Comparison of ENCODE assay signal across 16 mouse cellular contexts in the genomic region with DNA sequence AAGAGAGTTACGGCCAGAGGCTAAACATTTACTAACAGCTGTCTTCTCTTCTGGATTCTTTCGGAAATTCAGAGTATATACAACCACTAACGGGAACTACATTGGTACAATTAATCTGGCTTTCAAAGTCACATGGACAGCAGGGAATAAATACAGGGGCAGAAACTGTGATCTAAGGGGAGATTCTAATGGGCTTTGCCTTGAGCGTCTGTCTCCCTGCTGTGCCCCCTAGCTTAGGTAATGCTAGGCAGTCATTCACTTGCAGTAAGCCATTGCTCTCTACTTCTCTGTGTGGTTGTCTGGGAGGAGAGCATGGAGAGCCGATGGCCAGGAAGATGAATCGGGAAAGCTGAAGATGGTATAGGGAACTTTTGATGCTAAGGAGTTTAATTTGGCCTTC.
DNase-seq lines count a peak whose midpoint lies in the region; ATAC-seq and TF ChIP-seq lines count a peak whose summit lies in the region.
"Had no signal": no experiment of that assay in that cellular context is flagged by ENCODE, and none has a peak within 500 bp of the region (broad histone marks: within the 10 kb centered on the region; RNA-seq: fewer than 3 reads in every experiment).

No protein-coding gene starts in this region.

- no peak for TF ChIP-seq POLR2A in kidney, adult 2 months (IDR thresholded peaks at IDR 0.05; ENCODE audit: low read depth, low read length)

- H3K36me3 ChIP-seq in heart, embryonic 14.5 days (ENCODE audit: control insufficient read depth, insufficient read depth, low read length): no peaks in the 10 kb centered on the region
- no peaks in the 10 kb centered on the region for H3K36me3 ChIP-seq in kidney, postnatal 0 days (ENCODE audit: insufficient read depth, low read length)
- H3K36me3 ChIP-seq in kidney, adult 2 months (ENCODE audit: control insufficient read depth, insufficient read depth, low read length): no peaks in the 10 kb centered on the region
- H3K36me3 ChIP-seq in midbrain, embryonic 11.5 days (ENCODE audit: control insufficient read depth, insufficient read depth, low read length): no peaks in the 10 kb centered on the region
- no peaks in the 10 kb centered on the region for H3K36me3 ChIP-seq in midbrain, embryonic 15.5 days (replicated peaks)
- H3K36me3 ChIP-seq: G1E; limb, embryonic 13.5 days; liver, embryonic 15.5 days had no signal

- no peaks in the 10 kb centered on the region for H3K27me3 ChIP-seq in heart, embryonic 14.5 days (ENCODE audit: control insufficient read depth, insufficient read depth, low read length)
- no peaks in the 10 kb centered on the region for H3K27me3 ChIP-seq in kidney, postnatal 0 days (ENCODE audit: insufficient read depth, low read length)
- no peaks in the 10 kb centered on the region for H3K27me3 ChIP-seq in kidney, adult 2 months (replicated peaks; ENCODE audit: control insufficient read depth, insufficient read depth, low read length)
- H3K27me3 ChIP-seq in midbrain, embryonic 11.5 days (ENCODE audit: control insufficient read depth, insufficient read depth, low read length): no peaks in the 10 kb centered on the region
- H3K27me3 ChIP-seq in midbrain, embryonic 15.5 days (replicated peaks): no peaks in the 10 kb centered on the region
- H3K27me3 ChIP-seq: limb, embryonic 13.5 days; liver, embryonic 15.5 days had no signal

- H3K9ac ChIP-seq in heart, embryonic 14.5 days (ENCODE audit: low read length): no peak overlapping the region
- no peak overlapping the region for H3K9ac ChIP-seq in kidney, postnatal 0 days (ENCODE audit: low read depth, low read length)
- H3K9ac ChIP-seq in midbrain, embryonic 11.5 days (ENCODE audit: low read length): no peak overlapping the region
- H3K9ac ChIP-seq in midbrain, embryonic 15.5 days: no peak overlapping the region
- H3K9ac ChIP-seq: limb, embryonic 13.5 days; liver, embryonic 15.5 days had no signal

- ATAC-seq in heart, embryonic 14.5 days (ENCODE audit: insufficient number of reproducible peaks, insufficient read depth, low FRiP score, low read depth): no peak
- no peak for ATAC-seq in kidney, postnatal 0 days (replicated peaks; ENCODE audit: low FRiP score, low read depth)
- ATAC-seq in midbrain, embryonic 11.5 days (ENCODE audit: low FRiP score): no peak
- ATAC-seq in midbrain, embryonic 15.5 days (replicated peaks): no peak
- ATAC-seq in monocyte, adult 5-6 weeks (replicated peaks; ENCODE audit: insufficient number of reproducible peaks, low FRiP score, low TSS enrichment, poor library complexity, severe bottlenecking): no peak
- ATAC-seq: hindbrain, embryonic 16.5 days had no signal

- WGBS in heart, embryonic 14.5 days: 39% methylated on average over 6 of the region's 6 CpGs
- WGBS in kidney, postnatal 0 days: 32% methylated on average over 6 of the region's 6 CpGs
- WGBS in kidney, adult 2 months: 38% methylated on average over 6 of the region's 6 CpGs
- WGBS in midbrain, embryonic 11.5 days: 10% methylated on average over 6 of the region's 6 CpGs
- 17% methylated on average over 6 of the region's 6 CpGs for WGBS in midbrain, embryonic 15.5 days

- no peaks in the 10 kb centered on the region for H3K9me3 ChIP-seq in heart, embryonic 14.5 days (ENCODE audit: control insufficient read depth, low read length)
- no peaks in the 10 kb centered on the region for H3K9me3 ChIP-seq in kidney, postnatal 0 days (replicated peaks; ENCODE audit: low read length)
- no peaks in the 10 kb centered on the region for H3K9me3 ChIP-seq in midbrain, embryonic 11.5 days (ENCODE audit: control insufficient read depth, low read length)
- H3K9me3 ChIP-seq in midbrain, embryonic 15.5 days: no peaks in the 10 kb centered on the region
- H3K9me3 ChIP-seq: limb, embryonic 13.5 days; liver, embryonic 15.5 days had no signal

- no peaks in the 10 kb centered on the region for H3K4me1 ChIP-seq in heart, embryonic 14.5 days (ENCODE audit: control insufficient read depth in 2 of 2, insufficient read depth in 2 of 2, low read length in 2 of 2)
- H3K4me1 ChIP-seq in kidney, postnatal 0 days (replicated peaks; ENCODE audit: insufficient read depth, low read length): no peaks in the 10 kb centered on the region
- H3K4me1 ChIP-seq in kidney, adult 2 months (ENCODE audit: control insufficient read depth, insufficient read depth, low read length): no peaks in the 10 kb centered on the region; the same call in 1 of the 2 replicates
- H3K4me1 ChIP-seq in midbrain, embryonic 11.5 days (ENCODE audit: control insufficient read depth, insufficient read depth, low read length): peaks cover 15% of the 10 kb centered on the region
- peaks cover 17% of the 10 kb centered on the region for H3K4me1 ChIP-seq in midbrain, embryonic 15.5 days
- H3K4me1 ChIP-seq: limb, embryonic 13.5 days; liver, embryonic 15.5 days had no signal

- H3K4me3 ChIP-seq in heart, embryonic 14.5 days (ENCODE audit: control insufficient read depth in 1 of 2, insufficient read depth in 1 of 2, low read depth in 1 of 2, low read length in 2 of 2): no peak overlapping the region
- H3K4me3 ChIP-seq in kidney, postnatal 0 days (replicated peaks; ENCODE audit: low read depth, low read length): no peak overlapping the region
- no peak overlapping the region for H3K4me3 ChIP-seq in kidney, adult 2 months (ENCODE audit: insufficient read depth, low read depth, low read length)
- H3K4me3 ChIP-seq in midbrain, embryonic 11.5 days (ENCODE audit: low read depth, low read length): no peak overlapping the region
- no peak overlapping the region for H3K4me3 ChIP-seq in midbrain, embryonic 15.5 days
- H3K4me3 ChIP-seq: limb, embryonic 13.5 days; liver, embryonic 15.5 days had no signal

- H3K4me2 ChIP-seq in heart, embryonic 14.5 days (ENCODE audit: low read length): peak overlapping the region; percentile 28
- H3K4me2 ChIP-seq in kidney, postnatal 0 days (ENCODE audit: low read length): peak overlapping the region; percentile 23; the same call in 1 of the 2 replicates
- H3K4me2 ChIP-seq in midbrain, embryonic 11.5 days: no peak overlapping the region
- H3K4me2 ChIP-seq in midbrain, embryonic 15.5 days: no peak overlapping the region
- H3K4me2 ChIP-seq: limb, embryonic 13.5 days; liver, embryonic 15.5 days had no signal

- TF ChIP-seq CTCF in kidney, postnatal 0 days (IDR thresholded peaks at IDR 0.05; ENCODE audit: low read depth): no peak
- no peak for TF ChIP-seq CTCF in kidney, adult 2 months (conservative IDR thresholded peaks at IDR 0.05; ENCODE audit: insufficient read depth, insufficient read length, low read depth, low read length)

- intact Hi-C loops in heart, postnatal 25 days (cut with DNase I): no loop called here

- DNase-seq in heart, postnatal 25 days (ENCODE audit: low spot score): no peak
- no peak for DNase-seq in kidney, postnatal 0 days (ENCODE audit: low spot score)
- no peak for DNase-seq in kidney, adult 2 months
- peak; percentile 87 for DNase-seq in midbrain, embryonic 11.5 days (ENCODE audit: low spot score, missing footprints)
- DNase-seq: cerebellum, adult 8-10 months; heart, postnatal 4 days; kidney, postnatal 36 days; right cerebral cortex, postnatal 25 days; thymus, postnatal 36 days had no signal

- no peak overlapping the region for H3K27ac ChIP-seq in heart, embryonic 14.5 days (replicated peaks in 1 of 2; ENCODE audit: control insufficient read depth in 1 of 2, insufficient read depth in 1 of 2, low read depth in 2 of 2, low read length in 2 of 2)
- H3K27ac ChIP-seq in kidney, postnatal 0 days: no peak overlapping the region
- H3K27ac ChIP-seq in kidney, adult 2 months (ENCODE audit: insufficient read depth, low read depth, low read length): no peak overlapping the region
- H3K27ac ChIP-seq in midbrain, embryonic 11.5 days (ENCODE audit: low read depth, low read length): no peak overlapping the region
- H3K27ac ChIP-seq in midbrain, embryonic 15.5 days: 0 out of 2 replicates have a peak overlapping the region, but pooled peaks have one; percentile 11
- H3K27ac ChIP-seq: limb, embryonic 13.5 days; liver, embryonic 15.5 days had no signal

Comparison
In these comparisons a context has a peak if more than half of its experiments do, and no peak if none do; other contexts are left out.
1. H3K4me2 ChIP-seq: peak in heart, embryonic 14.5 days (single experiment) and kidney, postnatal 0 days (single experiment); none in midbrain, embryonic 11.5 days (single experiment) and midbrain, embryonic 15.5 days (single experiment).